ENCODE assay signal across 13 mouse cellular contexts in the genomic region with DNA sequence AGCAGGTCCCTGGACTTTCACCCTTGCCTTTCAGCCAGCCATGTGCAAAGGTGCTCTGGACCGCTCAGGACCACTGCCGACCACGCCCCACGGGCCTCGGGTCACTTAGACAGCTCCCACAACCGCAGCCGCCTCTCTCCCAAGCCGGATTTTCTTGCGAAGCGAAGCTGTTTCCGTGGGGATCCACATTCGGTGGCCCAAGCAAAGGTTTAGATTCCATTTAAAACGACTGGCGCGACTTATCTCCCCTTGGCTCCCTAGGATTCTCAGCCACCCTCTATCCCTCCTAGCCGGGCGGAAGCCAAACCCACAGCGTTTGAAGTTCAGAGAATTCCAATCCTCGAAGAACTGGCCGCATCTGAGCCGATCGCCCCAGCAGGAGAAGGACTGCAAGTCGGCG. TPM values are rescaled to one million over a fixed set of nuclear protein-coding genes. Genes with fewer than 3 reads are reported as not detected.
A peak's percentile ranks its signal among the peaks of the same experiment; 100 is the strongest.
DNase-seq lines count a peak whose midpoint lies in the region; ATAC-seq and TF ChIP-seq lines count a peak whose summit lies in the region.
"Had no signal": no experiment of that assay in that cellular context is flagged by ENCODE, and none has a peak within 500 bp of the region (broad histone marks: within the 10 kb centered on the region; RNA-seq: fewer than 3 reads in every experiment).

No protein-coding gene starts in this region.

- H3K4me1 ChIP-seq in liver, adult 2 months (ENCODE audit: control insufficient read depth, insufficient read depth, low read length), result peaks cover 6% of the 10 kb centered on the region; the same call in 1 of the 2 replicates
- peaks cover 26% of the 10 kb centered on the region for H3K4me1 ChIP-seq in embryonic facial prominence, embryonic 13.5 days
- H3K4me1 ChIP-seq in neural tube, embryonic 11.5 days (ENCODE audit: control insufficient read depth, insufficient read depth, low read length), result peaks cover 9% of the 10 kb centered on the region; the same call in 1 of the 2 replicates

- H3K27ac ChIP-seq in liver, adult 2 months (replicated peaks; ENCODE audit: insufficient read depth, low read depth, low read length), result no peak overlapping the region
- H3K27ac ChIP-seq in embryonic facial prominence, embryonic 13.5 days, result no peak overlapping the region
- no peak overlapping the region for H3K27ac ChIP-seq in neural tube, embryonic 11.5 days (ENCODE audit: low read depth, low read length)
- H3K27ac ChIP-seq: embryonic facial prominence, embryonic 15.5 days had no signal

- no peak for TF ChIP-seq CTCF in liver, adult 2 months (IDR thresholded peaks at IDR 0.05; ENCODE audit: low read depth, low read length)

- DNase-seq in liver, adult 2 months (ENCODE audit: extremely low read depth, low read depth, low spot score), result peak; percentile 18
- DNase-seq in liver, result no peak
- peak; percentile 51 for DNase-seq in kidney, adult 18-20 months
- peak; percentile 48 for DNase-seq in neural tube, embryonic 11.5 days (ENCODE audit: low spot score)
- DNase-seq in cerebellum, adult 11 months, result no peak
- no peak for DNase-seq in urinary bladder, postnatal 10 days (ENCODE audit: low spot score)
- no peak for DNase-seq in left cerebral cortex, postnatal 4 days

- no peak overlapping the region for H3K4me3 ChIP-seq in liver, adult 2 months (ENCODE audit: insufficient read depth, low read depth, low read length)
- H3K4me3 ChIP-seq in embryonic facial prominence, embryonic 13.5 days, result peak overlapping the region; percentile 5; the same call in 1 of the 2 replicates
- H3K4me3 ChIP-seq in neural tube, embryonic 11.5 days (ENCODE audit: low read depth, low read length), result no peak overlapping the region
- H3K4me3 ChIP-seq: embryonic facial prominence, embryonic 15.5 days; myocyte had no signal

- H3K4me2 ChIP-seq in embryonic facial prominence, embryonic 13.5 days, result 0 out of 2 replicates have a peak overlapping the region, but pooled peaks have one; percentile 9
- H3K4me2 ChIP-seq in neural tube, embryonic 11.5 days (ENCODE audit: low read depth), result peak overlapping the region; percentile 19; the same call in 1 of the 2 replicates
- H3K4me2 ChIP-seq: embryonic facial prominence, embryonic 15.5 days had no signal

- intact Hi-C loops in left cerebral cortex, postnatal 4 days (cut with DNase I), result loop anchor here (10.0 kb wide), 1 partner anchor 414 kb away; no protein-coding TSS in a partner anchor

- WGBS in liver, adult 2 months, result 4% methylated on average over 24 of the region's 24 CpGs
- under 1% methylated on average over 24 of the region's 24 CpGs for whole genome bisulfite sequencing in embryonic facial prominence, embryonic 13.5 days
- 1% methylated on average over 24 of the region's 24 CpGs for WGBS in neural tube, embryonic 11.5 days

- no peaks in the 10 kb centered on the region for H3K79me2 ChIP-seq in liver, adult 2 months (ENCODE audit: control insufficient read depth, insufficient read depth, low read length)

- H3K9ac ChIP-seq in liver, adult 2 months (ENCODE audit: low read depth, low read length), result no peak overlapping the region
- no peak overlapping the region for H3K9ac ChIP-seq in embryonic facial prominence, embryonic 13.5 days
- H3K9ac ChIP-seq in neural tube, embryonic 11.5 days (ENCODE audit: low read length), result no peak overlapping the region
- H3K9ac ChIP-seq: embryonic facial prominence, embryonic 15.5 days had no signal

- H3K36me3 ChIP-seq in liver, adult 2 months (ENCODE audit: control insufficient read depth, insufficient read depth, low read length), result no peaks in the 10 kb centered on the region
- H3K36me3 ChIP-seq in embryonic facial prominence, embryonic 13.5 days, result no peaks in the 10 kb centered on the region
- no peaks in the 10 kb centered on the region for H3K36me3 ChIP-seq in neural tube, embryonic 11.5 days (ENCODE audit: control insufficient read depth, insufficient read depth, low read length)
- H3K36me3 ChIP-seq: embryonic facial prominence, embryonic 15.5 days had no signal

- H3K9me3 ChIP-seq in embryonic facial prominence, embryonic 13.5 days, result no peaks in the 10 kb centered on the region
- no peaks in the 10 kb centered on the region for H3K9me3 ChIP-seq in neural tube, embryonic 11.5 days (ENCODE audit: control insufficient read depth, low read length)
- H3K9me3 ChIP-seq: embryonic facial prominence, embryonic 15.5 days had no signal

- peaks cover 52% of the 10 kb centered on the region for H3K27me3 ChIP-seq in liver, adult 2 months (ENCODE audit: control insufficient read depth, insufficient read depth, low read length)
- peaks cover 99% of the 10 kb centered on the region for H3K27me3 ChIP-seq in embryonic facial prominence, embryonic 13.5 days
- H3K27me3 ChIP-seq in neural tube, embryonic 11.5 days (ENCODE audit: control insufficient read depth, insufficient read depth, low read length), result peaks cover 97% of the 10 kb centered on the region

- TF ChIP-seq POLR2A in liver, adult 2 months (IDR thresholded peaks at IDR 0.05; ENCODE audit: extremely low read depth, insufficient read depth, low read length), result no peak

- no peak for ATAC-seq in embryonic facial prominence, embryonic 13.5 days (ENCODE audit: insufficient number of reproducible peaks, insufficient read depth, low FRiP score, low TSS enrichment, low read depth)
- ATAC-seq in neural tube, embryonic 11.5 days (ENCODE audit: insufficient read depth, low FRiP score, low TSS enrichment), result no peak

RNA-seq across cellular contexts. Expression of gene Evx1, which starts 2.9 kb away (rescaled TPM):
- not detected in 2 replicates for total RNA-seq in liver, adult 2 months (2014; rRNA removed)
- polyA plus RNA-seq in liver, adult 2 months (2012; rRNA removed), result not detected in 2 replicates
- not detected in 2 replicates for polyA plus RNA-seq in embryonic facial prominence, embryonic 13.5 days (2015; fragmentation: Nextera tagmentation; extraction: Ambion mirVana)
- 1.9 TPM in 2 replicates for polyA plus RNA-seq in neural tube, embryonic 11.5 days (2014; fragmentation: Nextera tagmentation; extraction: Ambion mirVana)
- not detected for total RNA-seq in left cerebral cortex, postnatal 4 days (2021)
- total RNA-seq: heart, adult 18-20 months; left cerebral cortex, postnatal 10 days had no signal
- polyA plus RNA-seq: embryonic facial prominence, embryonic 15.5 days; myocyte had no signal

RNA-seq across cellular contexts. Expression of gene Hoxa13, which starts 49.7 kb away (rescaled TPM):
- total RNA-seq in liver, adult 2 months (2014; rRNA removed), result not detected in 2 replicates
- polyA plus RNA-seq in liver, adult 2 months (2012; rRNA removed), result not detected in 2 replicates
- polyA plus RNA-seq in embryonic facial prominence, embryonic 13.5 days (2015; fragmentation: Nextera tagmentation; extraction: Ambion mirVana), result not detected in 2 replicates
- 0.11 and 0.26 TPM in 2 replicates for polyA plus RNA-seq in neural tube, embryonic 11.5 days (2014; fragmentation: Nextera tagmentation; extraction: Ambion mirVana)
- total RNA-seq in left cerebral cortex, postnatal 4 days (2021), result not detected
- total RNA-seq: heart, adult 18-20 months; left cerebral cortex, postnatal 10 days had no signal
- polyA plus RNA-seq: stomach, embryonic 14.5 days had no signal

Comparison
In these comparisons a context has a peak if more than half of its experiments do, and no peak if none do; other contexts are left out.
1. DNase-seq: peak in liver, adult 2 months (single experiment), kidney, adult 18-20 months (single experiment) and neural tube, embryonic 11.5 days (single experiment); none in liver (single experiment), cerebellum, adult 11 months (single experiment), urinary bladder, postnatal 10 days (single experiment) and left cerebral cortex, postnatal 4 days (single experiment).